Mouse (Mus musculus) urinary bladder, postnatal 25 days (tissue): ENCODE results near the gene Ube2o.
"Not testable (repeated sequence)": the region's sequence is repeated elsewhere in the genome, so short reads cannot be mapped to it uniquely, and the experiment has no call there.

Experiments used
- DNase-seq: peaks from one replicate; pipeline ENCODE4 v3.0.0; 2022; ENCODE audit warnings: low spot score

Ube2o gene

GRCm38 (mm10) chr11:116513531-116514038 is 67.7 kb downstream of the Ube2o start:
- no peak for DNase-seq

- DNase-seq = no peak
Observed at GRCm38 (mm10) chr11:116512987-116513386, 68.3 kb downstream of the Ube2o start.

DNA sequence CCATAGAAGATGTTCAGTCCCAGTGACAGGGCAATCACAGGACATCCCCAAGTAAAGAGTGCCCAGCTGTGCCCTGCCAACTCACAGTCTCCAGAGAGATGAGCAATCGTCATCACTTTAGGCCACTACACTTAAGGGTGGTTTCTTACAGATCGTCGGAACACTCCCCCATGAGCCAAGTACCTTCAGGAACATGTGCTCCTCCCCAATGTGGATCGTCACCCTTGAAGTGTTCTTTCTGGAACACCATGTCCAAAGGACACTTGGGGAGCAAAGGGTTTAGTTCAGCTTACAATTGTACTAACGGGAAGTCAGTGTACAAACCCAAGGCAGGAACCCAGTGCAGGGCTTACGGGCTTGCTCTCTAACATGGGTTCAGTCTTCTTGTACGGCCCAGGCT is 69.1 kb downstream of the Ube2o start:
- no peak for DNase-seq

GRCm38 (mm10) chr11:116511301-116511868 is 69.9 kb downstream of the Ube2o start:
- DNase-seq = no peak

- DNase-seq = no peak
Observed at GRCm38 (mm10) chr11:116508689-116509088, 72.6 kb downstream of the Ube2o start.

GRCm38 (mm10) chr11:116506151-116506875 is 74.9 kb downstream of the Ube2o start:
- no peak for DNase-seq

DNA sequence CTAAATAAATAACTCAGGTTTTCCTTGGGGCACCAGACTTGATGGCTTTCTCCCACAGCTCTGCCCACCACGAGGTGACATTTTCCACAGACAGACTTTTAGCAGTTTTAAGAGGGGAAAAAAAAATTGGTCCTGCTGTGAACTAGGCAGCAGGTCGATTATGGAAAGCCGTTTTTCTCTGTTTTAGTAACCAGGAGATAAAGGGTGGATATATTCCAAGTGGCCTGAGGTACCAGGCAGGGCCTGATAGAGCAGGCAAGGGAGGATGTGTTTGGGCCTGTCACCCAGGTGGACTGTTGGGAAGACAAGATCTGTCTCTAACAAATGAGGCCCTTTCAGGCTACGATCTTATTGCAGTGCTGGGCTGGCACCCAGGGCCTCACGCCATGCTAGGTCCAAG is 75.7 kb downstream of the Ube2o start:
- no peak for DNase-seq

DNA sequence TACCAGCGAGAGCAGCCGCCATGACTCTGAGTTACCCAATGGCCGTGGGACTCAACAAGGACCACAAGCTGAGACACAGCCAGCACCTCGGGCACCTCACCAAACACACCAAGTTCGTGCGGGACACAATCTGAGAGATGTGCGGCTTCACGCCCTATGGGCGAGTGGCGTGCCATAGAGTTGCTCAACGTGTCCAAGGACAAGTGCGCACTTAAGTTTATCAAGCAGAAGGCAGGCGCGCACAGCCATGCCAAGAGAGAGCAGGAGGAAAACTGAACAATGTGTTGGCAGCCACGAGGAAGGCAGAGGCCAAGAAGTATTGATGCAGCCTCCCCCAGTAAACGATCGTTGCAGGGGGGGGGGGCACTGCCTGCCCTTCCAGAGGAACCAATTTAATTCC is 76.7 kb downstream of the Ube2o start:
- no peak for DNase-seq

DNA sequence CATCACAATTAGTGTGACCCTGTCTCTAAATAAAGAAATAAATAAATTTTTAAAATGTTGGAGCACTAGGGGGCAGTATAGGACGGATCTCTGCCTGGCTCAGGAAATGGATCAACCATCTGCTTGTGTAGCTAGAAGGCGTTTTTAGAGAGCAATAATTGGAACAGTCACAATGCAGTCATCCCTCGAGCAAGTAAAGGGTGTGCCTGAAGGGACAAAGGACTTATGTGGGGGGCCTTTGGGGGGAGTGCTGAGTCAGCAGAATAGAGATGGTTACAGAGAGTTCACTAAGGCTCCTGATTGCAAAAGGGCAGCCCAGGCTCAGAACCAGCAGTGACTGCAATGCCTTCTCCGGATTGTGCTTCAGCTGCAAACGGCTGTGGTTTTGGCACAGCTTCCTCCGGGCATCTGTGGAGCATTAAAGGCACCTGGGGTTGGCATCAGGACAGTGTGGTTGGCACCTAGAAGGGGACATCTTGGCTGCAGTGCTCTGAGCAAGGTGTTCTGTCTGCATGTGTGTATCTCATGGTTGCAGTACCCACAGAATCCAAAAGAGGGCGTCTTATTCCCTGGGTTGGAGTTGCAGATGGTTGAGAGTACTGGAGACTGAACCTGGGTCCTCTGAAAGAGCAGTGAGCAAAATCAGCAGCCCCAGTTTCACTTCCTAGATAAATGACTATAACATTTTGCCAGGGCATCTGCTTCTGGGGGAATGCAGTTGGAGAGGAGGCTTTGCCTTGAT is 80.1 kb downstream of the Ube2o start:
- DNase-seq = no peak

DNA sequence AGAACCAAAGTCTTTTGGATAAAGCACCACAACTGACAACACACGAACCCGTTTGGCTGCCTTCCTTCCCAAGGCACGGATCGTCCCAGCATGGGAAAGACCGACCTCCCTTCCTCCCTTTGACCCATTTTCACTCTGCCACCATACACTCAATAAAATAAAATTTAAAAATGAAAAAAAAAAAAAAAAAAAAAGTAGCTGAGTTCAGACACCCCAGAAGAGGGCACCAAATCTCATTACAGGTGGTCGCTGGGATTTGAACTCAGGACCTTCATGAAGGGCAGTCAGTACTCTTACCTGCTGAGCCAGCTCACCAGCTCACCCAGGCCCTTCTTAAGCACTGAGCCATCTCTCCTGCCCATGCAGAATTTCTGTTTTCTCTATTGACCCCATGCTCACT is 82.2 kb downstream of the Ube2o start:
- no peak for DNase-seq

GRCm38 (mm10) chr11:116498596-116498995 is 82.7 kb downstream of the Ube2o start:
- no peak for DNase-seq

DNA sequence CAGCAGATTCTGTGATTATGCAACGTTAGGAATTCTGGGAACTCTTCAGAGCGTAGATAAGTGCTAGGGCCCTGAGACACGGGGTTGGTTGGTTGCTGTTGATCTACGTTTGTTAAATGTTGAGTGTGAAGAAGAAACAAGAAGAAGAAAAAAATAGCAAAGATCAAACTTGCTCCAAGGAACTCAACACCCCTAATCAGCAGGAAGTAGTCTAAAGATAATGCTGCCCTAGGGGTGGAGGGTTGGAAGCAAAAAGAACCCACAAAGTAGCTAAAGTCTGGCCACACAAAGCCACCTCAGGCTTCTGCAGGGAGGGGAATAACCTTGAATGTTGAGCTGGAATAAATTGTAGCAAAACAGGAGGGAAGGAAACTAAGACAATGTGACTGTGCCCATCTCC is 83.9 kb downstream of the Ube2o start:
- DNase-seq = no peak

- peak; percentile 62 for DNase-seq
Observed at GRCm38 (mm10) chr11:116494474-116495174, 86.6 kb downstream of the Ube2o start.

- DNase-seq = peak; percentile 43
Observed at GRCm38 (mm10) chr11:116493795-116494252, 87.4 kb downstream of the Ube2o start, which contains the start of gene Prpsap1. Gene Prpsap1 (minus strand): TSS chr11:116494202.

DNA sequence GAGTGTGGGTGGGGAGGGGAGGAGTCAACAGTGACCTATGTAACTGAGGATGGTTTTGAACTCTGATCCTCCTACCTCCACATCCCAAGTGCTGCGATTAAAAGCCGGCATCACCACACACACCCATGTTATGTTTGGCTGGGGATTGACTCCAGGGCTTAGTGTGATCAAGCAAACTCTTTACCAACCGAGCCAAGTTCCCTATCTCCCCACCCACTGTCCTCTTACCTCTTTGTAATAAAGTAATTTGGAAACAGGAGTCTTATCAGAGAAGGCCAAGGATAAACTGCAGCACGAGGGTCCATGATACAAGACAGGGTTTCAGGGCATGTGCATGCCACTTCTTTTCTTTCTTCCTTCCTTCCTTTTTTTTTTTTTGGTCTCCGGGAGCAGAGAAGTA is 88.1 kb downstream of the Ube2o start:
- no peak for DNase-seq

GRCm38 (mm10) chr11:116492507-116492906 is 88.7 kb downstream of the Ube2o start:
- not testable (repeated sequence) for DNase-seq

DNA sequence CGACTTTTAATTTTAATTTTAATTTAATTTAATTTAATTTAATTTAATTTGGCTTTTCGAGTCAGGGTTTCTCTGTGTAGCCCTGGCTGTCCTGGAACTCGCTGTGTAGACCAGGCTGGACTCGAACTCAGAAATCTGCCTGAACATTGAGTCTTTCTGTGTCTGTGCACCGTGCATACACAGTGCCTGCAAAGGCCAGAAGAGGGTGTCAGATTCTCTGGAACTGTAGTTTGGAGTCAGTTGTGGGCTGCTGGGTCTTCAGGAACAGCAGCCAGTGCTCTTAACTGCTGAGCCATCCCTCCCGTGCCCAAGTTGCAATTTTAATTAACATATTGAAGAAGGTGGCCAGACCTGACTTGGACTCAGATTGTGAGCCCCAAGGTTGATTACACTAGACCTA is 89.9 kb downstream of the Ube2o start:
- DNase-seq = no peak

- peak; percentile 90 for DNase-seq
Observed at GRCm38 (mm10) chr11:116490232-116491107, 90.8 kb downstream of the Ube2o start.

DNA sequence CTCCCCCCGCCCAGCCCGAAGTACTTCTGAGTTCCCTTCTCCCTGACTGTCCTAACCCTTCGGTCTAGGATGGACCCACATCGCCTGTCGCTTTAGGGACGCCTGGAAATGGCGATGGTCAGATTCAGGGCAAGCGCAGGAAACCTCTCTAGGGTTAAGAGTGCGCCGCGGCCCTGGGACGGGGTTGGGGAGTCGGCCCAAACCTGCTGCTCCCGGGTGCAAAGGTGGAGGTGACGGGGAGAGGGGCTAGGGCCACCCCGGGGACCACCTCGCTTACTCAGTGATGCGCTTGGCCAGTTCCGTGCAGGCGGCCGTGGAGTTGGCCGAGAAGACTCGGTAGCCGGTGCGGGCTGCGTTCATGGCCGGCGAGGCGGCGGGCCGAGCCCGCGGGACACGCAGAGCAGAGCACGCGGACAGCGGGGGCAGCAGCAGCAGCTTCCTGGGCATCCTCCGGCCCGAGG is 91.4 kb downstream of the Ube2o start:
- no peak for DNase-seq

GRCm38 (mm10) chr11:116488693-116489375 is 92.4 kb downstream of the Ube2o start:
- DNase-seq = no peak
